Comparison of ENCODE assay signal across 8 mouse cellular contexts in genomic region chr4:154139671-154140181, GRCm38 (mm10). TPM values are rescaled to one million over a fixed set of nuclear protein-coding genes. Genes with fewer than 3 reads are reported as not detected.
DNase-seq lines count a peak whose midpoint lies in the region; ATAC-seq lines count a peak whose summit lies in the region.

No protein-coding gene starts in this region.

- no peak overlapping the region for H3K27ac ChIP-seq in heart, embryonic 12.5 days (ENCODE audit: poor library complexity, severe bottlenecking)
- H3K27ac ChIP-seq in forebrain, embryonic 13.5 days: no peak overlapping the region
- H3K27ac ChIP-seq in limb, embryonic 12.5 days: no peak overlapping the region

- no peaks in the 10 kb centered on the region for H3K36me3 ChIP-seq in heart, embryonic 12.5 days
- no peaks in the 10 kb centered on the region for H3K36me3 ChIP-seq in forebrain, embryonic 13.5 days (ENCODE audit: poor library complexity, severe bottlenecking)
- H3K36me3 ChIP-seq in limb, embryonic 12.5 days: no peaks in the 10 kb centered on the region
- no peaks in the 10 kb centered on the region for H3K36me3 ChIP-seq in splenic B cell, adult 2 months (ENCODE audit: control insufficient read depth, insufficient read depth, low read length, poor library complexity, severe bottlenecking)

- H3K4me2 ChIP-seq in heart, embryonic 12.5 days: peak overlapping the region; percentile 79
- peak overlapping the region; percentile 86 for H3K4me2 ChIP-seq in forebrain, embryonic 13.5 days
- H3K4me2 ChIP-seq in limb, embryonic 12.5 days: peak overlapping the region; percentile 89

- DNase-seq in heart, adult 9 months (ENCODE audit: low spot score in 2 of 2): no peak
- DNase-seq in R1 (ENCODE audit: low read depth, low spot score) (peak; percentile 27), adipocyte (ENCODE audit: low spot score) (no peak)
- peak; percentile 31 for DNase-seq in splenic B cell, adult 2 months (ENCODE audit: low read depth, low spot score)
- no peak for DNase-seq in right cerebral cortex, adult 2 months (ENCODE audit: low spot score in 2 of 2)

- H3K9me3 ChIP-seq in heart, embryonic 12.5 days (replicated peaks): no peaks in the 10 kb centered on the region
- no peaks in the 10 kb centered on the region for H3K9me3 ChIP-seq in forebrain, embryonic 13.5 days (replicated peaks)
- no peaks in the 10 kb centered on the region for H3K9me3 ChIP-seq in limb, embryonic 12.5 days

- H3K4me1 ChIP-seq in heart, embryonic 12.5 days (replicated peaks): peaks cover 32% of the 10 kb centered on the region
- peaks cover 42% of the 10 kb centered on the region for H3K4me1 ChIP-seq in forebrain, embryonic 13.5 days
- peaks cover 27% of the 10 kb centered on the region for H3K4me1 ChIP-seq in limb, embryonic 12.5 days (replicated peaks)

- ATAC-seq in heart, embryonic 12.5 days (ENCODE audit: insufficient number of reproducible peaks, low FRiP score): peak; percentile 2; the same call in 1 of the 2 replicates
- 0 out of 2 replicates have a peak, but pooled peaks have one; percentile 13 for ATAC-seq in forebrain, embryonic 13.5 days
- ATAC-seq in limb, embryonic 12.5 days (ENCODE audit: insufficient number of reproducible peaks, insufficient read depth, low FRiP score, low TSS enrichment, low read depth): no peak

- peak overlapping the region; percentile 38 for H3K9ac ChIP-seq in heart, embryonic 12.5 days
- H3K9ac ChIP-seq in forebrain, embryonic 13.5 days: peak overlapping the region; percentile 63
- H3K9ac ChIP-seq in limb, embryonic 12.5 days (replicated peaks): peak overlapping the region; percentile 62

- peaks cover 70% of the 10 kb centered on the region for H3K27me3 ChIP-seq in heart, embryonic 12.5 days (replicated peaks)
- H3K27me3 ChIP-seq in forebrain, embryonic 13.5 days: peaks cover 71% of the 10 kb centered on the region
- H3K27me3 ChIP-seq in limb, embryonic 12.5 days: peaks cover 71% of the 10 kb centered on the region
- H3K27me3 ChIP-seq in splenic B cell, adult 2 months (ENCODE audit: control insufficient read depth, insufficient read depth, low read length, poor library complexity, severe bottlenecking): peaks cover 4% of the 10 kb centered on the region; the same call in 1 of the 2 replicates

- peak overlapping the region; percentile 49 for H3K4me3 ChIP-seq in heart, embryonic 12.5 days
- H3K4me3 ChIP-seq in forebrain, embryonic 13.5 days: peak overlapping the region; percentile 83
- H3K4me3 ChIP-seq in limb, embryonic 12.5 days (replicated peaks): peak overlapping the region; percentile 53

- WGBS in heart, embryonic 12.5 days: under 1% methylated on average over 51 of the region's 59 CpGs
- under 1% methylated on average over 51 of the region's 59 CpGs for WGBS in forebrain, embryonic 13.5 days
- under 1% methylated on average over 53 of the region's 59 CpGs for WGBS in limb, embryonic 12.5 days

RNA-seq across cellular contexts. Expression of gene Trp73, which starts 0.3 kb away (rescaled TPM):
- polyA plus RNA-seq in heart, embryonic 12.5 days (2016; fragmentation: Nextera tagmentation; extraction: Ambion mirVana): 0.04 and 0.05 TPM in 2 replicates
- 5.2 and 5.9 TPM in 2 replicates for polyA plus RNA-seq in forebrain, embryonic 13.5 days (2015; fragmentation: Nextera tagmentation; extraction: Ambion mirVana)
- polyA plus RNA-seq in limb, embryonic 12.5 days (2016; fragmentation: Nextera tagmentation; extraction: Ambion mirVana): 1.2 and 1.9 TPM in 2 replicates

RNA-seq across cellular contexts. Expression of gene Wrap73, which starts 2.4 kb away (rescaled TPM):
- 23.5 and 24.1 TPM in 2 replicates for polyA plus RNA-seq in heart, embryonic 12.5 days (2016; fragmentation: Nextera tagmentation; extraction: Ambion mirVana)
- 59.2 and 61.4 TPM in 2 replicates for polyA plus RNA-seq in forebrain, embryonic 13.5 days (2015; fragmentation: Nextera tagmentation; extraction: Ambion mirVana)
- polyA plus RNA-seq in limb, embryonic 12.5 days (2016; fragmentation: Nextera tagmentation; extraction: Ambion mirVana): 46.0 and 48.5 TPM in 2 replicates

RNA-seq across cellular contexts. Expression of gene Tprgl, which starts 20.7 kb away (rescaled TPM):
- 128 and 135 TPM in 2 replicates for polyA plus RNA-seq in heart, embryonic 12.5 days (2016; fragmentation: Nextera tagmentation; extraction: Ambion mirVana)
- 130 and 134 TPM in 2 replicates for polyA plus RNA-seq in forebrain, embryonic 13.5 days (2015; fragmentation: Nextera tagmentation; extraction: Ambion mirVana)
- polyA plus RNA-seq in limb, embryonic 12.5 days (2016; fragmentation: Nextera tagmentation; extraction: Ambion mirVana): 111 and 115 TPM in 2 replicates

RNA-seq across cellular contexts. Expression of gene Megf6, which starts 30.8 kb away (rescaled TPM):
- 16.0 and 19.4 TPM in 2 replicates for polyA plus RNA-seq in heart, embryonic 12.5 days (2016; fragmentation: Nextera tagmentation; extraction: Ambion mirVana)
- polyA plus RNA-seq in forebrain, embryonic 13.5 days (2015; fragmentation: Nextera tagmentation; extraction: Ambion mirVana): 5.8 and 8.1 TPM in 2 replicates
- polyA plus RNA-seq in limb, embryonic 12.5 days (2016; fragmentation: Nextera tagmentation; extraction: Ambion mirVana): 58.4 and 59.0 TPM in 2 replicates

Comparison
In these comparisons a context has a peak if more than half of its experiments do, and no peak if none do; other contexts are left out.
1. DNase-seq: peak in R1 (single experiment) and splenic B cell, adult 2 months (single experiment); none in heart, adult 9 months (0 of 2), adipocyte (single experiment) and right cerebral cortex, adult 2 months (0 of 2).
2. Peak in every context shown above with its lines, with median percentiles within 50 percentile points of each other: H3K4me2 ChIP-seq, H3K4me3 ChIP-seq and H3K9ac ChIP-seq.